Mouse (Mus musculus): ENCODE results near the gene Armt1. TPM values are rescaled to one million over a fixed set of nuclear protein-coding genes. Genes with fewer than 3 reads are reported as not detected.

Armt1 gene
- total and polyA plus RNA-seq, 2 experiments from 2014 or later, result 6.6 to 8.3 TPM

- no peaks in the 10 kb centered on the region for H3K27me3 ChIP-seq (ENCODE audit: insufficient read depth, low read length)
- H3K9me3 ChIP-seq (ENCODE audit: low read length), result no peaks in the 10 kb centered on the region
- H3K9ac ChIP-seq (replicated peaks; ENCODE audit: low read length), result no peak overlapping the region
- no peak overlapping the region for H3K27ac ChIP-seq
- 61% methylated on average over 2 of the region's 3 CpGs for WGBS
- no peak for ATAC-seq
- H3K4me3 ChIP-seq (ENCODE audit: low read length), result no peak overlapping the region
- no peak for DNase-seq (ENCODE audit: low spot score)
- H3K4me1 ChIP-seq (ENCODE audit: insufficient read depth, low read length), result no peaks in the 10 kb centered on the region
- no peak for TF ChIP-seq CTCF (IDR thresholded peaks at IDR 0.05; ENCODE audit: low read depth)
- H3K4me2 ChIP-seq (ENCODE audit: low read depth, low read length), result no peak overlapping the region
- no peaks in the 10 kb centered on the region for H3K36me3 ChIP-seq (ENCODE audit: insufficient read depth, low read length)
Measured at GRCm38 (mm10) chr10:4491281-4491680, 59.0 kb downstream of the Armt1 start.

DNA sequence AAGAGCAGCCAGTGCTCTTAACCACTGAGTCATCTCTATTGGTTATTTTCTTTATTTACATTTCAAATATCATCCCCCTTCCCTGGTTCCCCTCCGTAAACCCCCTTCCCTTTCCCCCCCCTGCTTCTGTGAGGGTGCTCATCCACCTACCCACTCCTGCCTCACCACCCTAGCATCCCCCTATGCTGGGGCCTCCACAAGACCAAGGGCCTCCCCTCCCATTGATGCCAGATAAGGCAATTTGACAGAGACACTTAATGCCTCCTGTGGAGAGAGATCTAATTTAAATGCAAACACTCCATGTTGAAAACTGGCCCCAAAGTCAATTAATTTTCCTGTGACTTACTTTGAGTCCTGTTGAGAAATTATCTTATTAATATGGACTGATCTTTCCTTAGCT is 59.8 kb downstream of the Armt1 start:
- 55% methylated on average over 1 of the region's 1 CpGs for WGBS
- H3K9me3 ChIP-seq (ENCODE audit: low read length), result no peaks in the 10 kb centered on the region
- no peak overlapping the region for H3K9ac ChIP-seq (replicated peaks; ENCODE audit: low read length)
- no peaks in the 10 kb centered on the region for H3K36me3 ChIP-seq (ENCODE audit: insufficient read depth, low read length)
- no peaks in the 10 kb centered on the region for H3K27me3 ChIP-seq (ENCODE audit: insufficient read depth, low read length)
- ATAC-seq (no peak), DNase-seq (ENCODE audit: low spot score) (no peak)
- no peaks in the 10 kb centered on the region for H3K4me1 ChIP-seq (ENCODE audit: insufficient read depth, low read length)
- H3K4me3 ChIP-seq (ENCODE audit: low read length), result no peak overlapping the region
- H3K4me2 ChIP-seq (ENCODE audit: low read depth, low read length), result no peak overlapping the region
- no peak for TF ChIP-seq CTCF (IDR thresholded peaks at IDR 0.05; ENCODE audit: low read depth)
- H3K27ac ChIP-seq, result no peak overlapping the region

DNA sequence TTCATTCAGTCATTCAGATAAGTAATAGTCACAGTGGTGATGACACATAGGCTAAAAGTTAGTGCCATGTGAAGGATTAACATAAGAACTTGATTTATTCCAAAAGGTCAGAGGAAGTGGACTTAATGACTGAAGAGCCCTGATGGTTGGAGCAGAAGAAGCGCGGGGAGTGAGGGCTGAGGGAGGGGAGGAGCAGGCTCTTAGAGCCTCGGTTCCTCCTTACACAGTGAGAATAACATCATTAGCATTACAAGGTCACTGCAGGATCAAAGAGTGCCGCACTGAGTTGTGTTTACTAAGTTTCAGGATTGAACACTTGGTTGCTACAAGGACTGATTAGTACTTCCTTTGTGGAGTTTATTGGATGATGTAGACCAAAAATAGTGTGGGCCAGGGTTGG is 60.6 kb downstream of the Armt1 start:
- TF ChIP-seq CTCF (IDR thresholded peaks at IDR 0.05; ENCODE audit: low read depth), result no peak
- H3K4me2 ChIP-seq (ENCODE audit: low read depth, low read length), result no peak overlapping the region
- no peak overlapping the region for H3K4me3 ChIP-seq (ENCODE audit: low read length)
- 6% methylated on average over 4 of the region's 4 CpGs for WGBS
- ATAC-seq, result no peak
- H3K4me1 ChIP-seq (ENCODE audit: insufficient read depth, low read length), result no peaks in the 10 kb centered on the region
- no peak for DNase-seq (ENCODE audit: low spot score)
- H3K9ac ChIP-seq (replicated peaks; ENCODE audit: low read length), result no peak overlapping the region
- no peaks in the 10 kb centered on the region for H3K27me3 ChIP-seq (ENCODE audit: insufficient read depth, low read length)
- H3K36me3 ChIP-seq (ENCODE audit: insufficient read depth, low read length), result no peaks in the 10 kb centered on the region
- no peak overlapping the region for H3K27ac ChIP-seq
- no peaks in the 10 kb centered on the region for H3K9me3 ChIP-seq (ENCODE audit: low read length)

GRCm38 (mm10) chr10:4503251-4503650 is 71.0 kb downstream of the Armt1 start:
- Histone ChIP-seq H3K27me3 (ENCODE audit: insufficient read depth, low read length) (no peaks in the 10 kb centered on the region), H3K9ac (replicated peaks; ENCODE audit: low read length) (no peak overlapping the region), H3K4me1 (ENCODE audit: insufficient read depth, low read length) (no peaks in the 10 kb centered on the region), H3K4me2 (ENCODE audit: low read depth, low read length) (no peak overlapping the region), H3K27ac (no peak overlapping the region), H3K4me3 (ENCODE audit: low read length) (no peak overlapping the region), H3K9me3 (ENCODE audit: low read length) (no peaks in the 10 kb centered on the region), H3K36me3 (ENCODE audit: insufficient read depth, low read length) (no peaks in the 10 kb centered on the region)
- TF ChIP-seq CTCF (IDR thresholded peaks at IDR 0.05; ENCODE audit: low read depth), result no peak
- ATAC-seq, result no peak
- no peak for DNase-seq (ENCODE audit: low spot score)
- 89% methylated on average over 8 of the region's 8 CpGs for WGBS

Other genes with a start within 250 kb of the Armt1 start
- 32.9 and 40.4 TPM in 2 replicates for gene Akap12, start 166.1 kb upstream of the Armt1 start, total RNA-seq (2014; rRNA removed)
- 35.7 and 35.9 TPM in 2 replicates for gene Akap12, start 166.1 kb upstream of the Armt1 start, polyA plus RNA-seq (2015; fragmentation: Nextera tagmentation; extraction: Ambion mirVana)
- gene Zbtb2, start 44.4 kb upstream of the Armt1 start, total RNA-seq (2014; rRNA removed), result 18.0 and 19.5 TPM in 2 replicates
- gene Zbtb2, start 44.4 kb upstream of the Armt1 start, polyA plus RNA-seq (2015; fragmentation: Nextera tagmentation; extraction: Ambion mirVana), result 11.8 and 13.5 TPM in 2 replicates
- 24.7 and 56.8 TPM in 2 replicates for gene Rmnd1, start 79 bp upstream of the Armt1 start, total RNA-seq (2014; rRNA removed)
- 25.6 and 30.0 TPM in 2 replicates for gene Rmnd1, start 79 bp upstream of the Armt1 start, polyA plus RNA-seq (2015; fragmentation: Nextera tagmentation; extraction: Ambion mirVana)
- 0.99 and 1.0 TPM in 2 replicates for gene Ccdc170, start 50.0 kb downstream of the Armt1 start, total RNA-seq (2014; rRNA removed)
- 0.36 and 0.44 TPM in 2 replicates for gene Ccdc170, start 50.0 kb downstream of the Armt1 start, polyA plus RNA-seq (2015; fragmentation: Nextera tagmentation; extraction: Ambion mirVana)
- gene Esr1, start 179.1 kb downstream of the Armt1 start, total RNA-seq (2014; rRNA removed), result 0.58 and 0.93 TPM in 2 replicates
- 0.63 and 0.67 TPM in 2 replicates for gene Esr1, start 179.1 kb downstream of the Armt1 start, polyA plus RNA-seq (2015; fragmentation: Nextera tagmentation; extraction: Ambion mirVana)

Measured in hindbrain, postnatal 0 days (tissue).